Mouse (Mus musculus) adrenal gland, postnatal 4 days (tissue): ENCODE measurements at regions not wholly inside any gene's neighbourhood (a gene's known extent, or its start where the extent isn't known, plus 50 kb on each side); places are given as distances from the start of the nearest gene placed in this dataset.

Experiments
- DNase-seq, 2 experiments: peaks; one replicate each; pipeline ENCODE4 v3.0.0; 2021 to 2022; ENCODE audit warnings: low spot score in 2 of 2, mixed read lengths in 2 of 2

- no peak for DNase-seq
Observed at GRCm38 (mm10) chr6:135433753-135434152, 71.4 kb downstream of the Emp1 start.

GRCm38 (mm10) chr6:135436315-135436714 is 74.0 kb downstream of the Emp1 start:
- DNase-seq: no peak

GRCm38 (mm10) chr6:135438271-135438670 is 75.9 kb downstream of the Emp1 start:
- DNase-seq: no peak

GRCm38 (mm10) chr6:135441126-135441871 is 79.0 kb downstream of the Emp1 start:
- DNase-seq: no peak

- peak; percentile 79 to 82 for DNase-seq
Observed at GRCm38 (mm10) chr6:135444661-135445060, 82.3 kb downstream of the Emp1 start.

- no peak for DNase-seq
Observed at GRCm38 (mm10) chr6:135445070-135445469, 82.7 kb downstream of the Emp1 start.

GRCm38 (mm10) chr6:135447801-135448200 is 85.5 kb downstream of the Emp1 start:
- no peak for DNase-seq

- DNase-seq: no peak
Observed at GRCm38 (mm10) chr6:135449228-135449627, 86.9 kb downstream of the Emp1 start.

GRCm38 (mm10) chr6:135450573-135450972 is 88.2 kb downstream of the Emp1 start:
- DNase-seq: no peak

- DNase-seq: no peak
Observed at GRCm38 (mm10) chr6:135451165-135451797, 88.9 kb downstream of the Emp1 start.

GRCm38 (mm10) chr6:135453041-135453440 is 90.7 kb downstream of the Emp1 start:
- no peak for DNase-seq

GRCm38 (mm10) chr6:135472495-135472894 is 110.2 kb downstream of the Emp1 start:
- DNase-seq: no peak

GRCm38 (mm10) chr6:135473146-135473545 is 110.8 kb downstream of the Emp1 start:
- no peak for DNase-seq

- DNase-seq: no peak
Observed at GRCm38 (mm10) chr6:135488795-135489194, 126.5 kb downstream of the Emp1 start.

GRCm38 (mm10) chr6:135493983-135494382 is 131.6 kb downstream of the Emp1 start:
- no peak for DNase-seq

GRCm38 (mm10) chr6:135495841-135496240 is 133.5 kb downstream of the Emp1 start:
- no peak for DNase-seq

- DNase-seq: no peak
Observed at GRCm38 (mm10) chr6:135498592-135498991, 136.2 kb downstream of the Emp1 start.

GRCm38 (mm10) chr6:135500381-135500780 is 138.0 kb downstream of the Emp1 start:
- DNase-seq: no peak

GRCm38 (mm10) chr6:135501791-135502190 is 139.4 kb downstream of the Emp1 start:
- DNase-seq: no peak

GRCm38 (mm10) chr6:135502405-135502804 is 140.1 kb downstream of the Emp1 start:
- no peak for DNase-seq

GRCm38 (mm10) chr6:135518710-135519437 is 156.5 kb downstream of the Emp1 start:
- no peak for DNase-seq

GRCm38 (mm10) chr6:135519438-135519803 is 157.1 kb downstream of the Emp1 start:
- DNase-seq: no peak
